Mouse (Mus musculus) liver, embryonic 12.5 days (tissue): ENCODE measurements around the gene Casp7. TPM values are rescaled to one million over a fixed set of nuclear protein-coding genes. Genes with fewer than 3 reads are reported as not detected.
A peak's percentile ranks its signal among the peaks of the same experiment; 100 is the strongest.

ENCODE experiments used
- ATAC-seq: fragments of 200-750 bp; cut with Nextera tagmentation; 2 replicates; pipeline ENCODE4 v1.8.0; 2017; ENCODE audit warnings: moderate number of reproducible peaks, mild to moderate bottlenecking, moderate library complexity
- H3K27ac ChIP-seq: fragments of 300-500 bp; sonication (generic); 2 replicates; pipeline ENCODE4 v1.5.1; 2016; ENCODE audit warnings: mild to moderate bottlenecking
- H3K27me3 ChIP-seq: fragments of 300-500 bp; sonication (generic); replicated peaks from 2 replicates; pipeline ENCODE4 v1.6.1; 2016; ENCODE audit warnings: mild to moderate bottlenecking, moderate library complexity
- H3K36me3 ChIP-seq: fragments of 300-500 bp; sonication (generic); 2 replicates; pipeline ENCODE4 v1.6.1; 2016; ENCODE audit warnings: mild to moderate bottlenecking, moderate library complexity
- H3K4me1 ChIP-seq: fragments of 300-500 bp; sonication (generic); 2 replicates; pipeline ENCODE4 v1.6.1; 2016
- H3K4me2 ChIP-seq: fragments of 300-500 bp; sonication (generic); 2 replicates; pipeline ENCODE4 v1.6.1; 2016; ENCODE audit warnings: mild to moderate bottlenecking, moderate library complexity
- H3K4me3 ChIP-seq: fragments of 300-500 bp; sonication (generic); 2 replicates; pipeline ENCODE4 v1.5.1; 2016; ENCODE audit warnings: mild to moderate bottlenecking, moderate library complexity
- H3K9ac ChIP-seq: fragments of 300-500 bp; sonication (generic); 2 replicates; pipeline ENCODE4 v1.6.1; 2016; ENCODE audit warnings: mild to moderate bottlenecking, moderate library complexity
- H3K9me3 ChIP-seq: fragments of 300-500 bp; sonication (generic); replicated peaks from 2 replicates; pipeline ENCODE4 v1.6.1; 2016; ENCODE audit warnings: mild to moderate bottlenecking, moderate library complexity
- WGBS: fragments of 180-500 bp; shearing (Covaris S2); methylation state at CpG from one replicate; pipeline ENCODE4 v1.1.7; 2016; ENCODE audit not compliant: insufficient replicate concordance; 5-methylcytosine and 5-hydroxymethylcytosine counted together
- polyA plus RNA-seq: library from polyadenylated mRNA; unstranded; fragments of >200 nt; fragmentation: Nextera tagmentation; extraction: Ambion mirVana; gene quantifications from 2 replicates; pipeline ENCODE4 v1.2.1, GENCODE M21; 2016

Casp7 gene
- polyA plus RNA-seq, 1 experiment from 2014 or later, result 17.6 TPM

DNA sequence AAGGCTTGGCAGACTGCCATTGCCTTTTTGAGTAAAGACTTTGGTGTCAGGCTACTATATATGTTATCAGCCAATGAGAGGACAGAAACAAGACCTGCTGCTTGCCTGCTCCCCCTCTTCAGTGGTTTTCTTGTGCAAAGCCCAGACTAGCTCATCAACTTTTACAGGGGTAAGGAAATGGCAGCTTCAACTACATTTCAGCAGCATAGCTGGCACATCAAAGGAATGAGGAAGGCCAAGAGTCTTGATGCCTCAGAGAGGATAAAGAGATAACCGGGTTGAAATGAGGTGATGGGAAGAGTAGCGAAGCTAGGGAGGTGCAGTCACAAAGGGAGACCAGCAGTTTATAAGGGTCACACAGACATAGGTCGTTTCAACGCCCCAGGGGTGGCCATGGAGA is 60.6 kb downstream of the Casp7 start:
- H3K4me3 ChIP-seq, result no peak overlapping the region
- peaks cover 16% of the 10 kb centered on the region for H3K27me3 ChIP-seq
- no peak overlapping the region for H3K9ac ChIP-seq
- H3K4me2 ChIP-seq, result no peak overlapping the region
- ATAC-seq, result no peak
- no peaks in the 10 kb centered on the region for H3K36me3 ChIP-seq
- no peaks in the 10 kb centered on the region for H3K4me1 ChIP-seq
- 54% methylated on average over 4 of the region's 4 CpGs for WGBS
- no peak overlapping the region for H3K27ac ChIP-seq
- H3K9me3 ChIP-seq, result no peaks in the 10 kb centered on the region

DNA sequence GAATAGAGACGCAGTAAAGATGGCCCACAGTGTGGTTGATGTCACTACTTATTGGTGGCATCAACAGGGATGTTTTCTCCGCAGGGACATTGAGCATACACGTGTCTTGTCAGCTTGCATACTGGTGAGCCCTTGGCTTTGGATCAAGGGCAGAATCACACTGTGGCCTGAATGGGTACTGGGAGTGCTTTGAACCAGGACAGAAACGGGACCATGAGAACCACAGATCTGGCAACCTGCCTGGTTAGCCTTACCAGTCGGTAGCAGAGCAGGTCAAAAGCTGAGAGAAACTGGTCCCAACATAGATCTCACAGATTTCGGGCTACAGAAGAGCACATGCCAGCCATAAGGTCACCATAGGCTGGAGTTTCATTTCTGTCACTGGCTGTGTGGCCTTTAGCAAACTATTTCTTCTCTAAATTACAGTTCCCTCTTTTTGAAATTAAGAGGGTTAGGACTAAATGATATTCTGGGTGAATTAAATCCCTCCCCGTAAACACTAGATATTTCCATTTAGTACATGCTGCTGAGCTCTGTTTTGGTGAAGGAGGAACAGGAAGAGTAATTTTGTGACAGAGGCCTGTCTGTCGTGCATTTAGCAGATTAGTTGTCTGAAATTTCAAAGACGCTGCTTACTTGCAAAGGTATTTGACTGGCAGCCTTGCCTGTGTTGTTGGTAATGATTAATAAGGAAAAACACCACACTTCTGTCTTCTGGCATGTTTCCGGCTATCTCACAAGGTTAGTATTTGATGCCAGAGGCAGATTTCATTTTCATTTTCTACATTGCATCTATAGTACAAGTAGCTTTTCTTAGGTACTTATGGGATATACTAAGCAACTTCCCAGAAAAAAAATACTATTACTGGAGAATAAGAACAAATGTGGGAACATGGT is 62.5 kb downstream of the Casp7 start:
- no peaks in the 10 kb centered on the region for H3K4me1 ChIP-seq
- 69% methylated on average over 10 of the region's 10 CpGs for WGBS
- H3K4me3 ChIP-seq, result no peak overlapping the region
- ATAC-seq, result no peak
- H3K27me3 ChIP-seq, result peaks cover 11% of the 10 kb centered on the region
- H3K36me3 ChIP-seq, result no peaks in the 10 kb centered on the region
- H3K4me2 ChIP-seq, result no peak overlapping the region
- H3K9ac ChIP-seq, result no peak overlapping the region
- H3K27ac ChIP-seq, result no peak overlapping the region
- H3K9me3 ChIP-seq, result no peaks in the 10 kb centered on the region

DNA sequence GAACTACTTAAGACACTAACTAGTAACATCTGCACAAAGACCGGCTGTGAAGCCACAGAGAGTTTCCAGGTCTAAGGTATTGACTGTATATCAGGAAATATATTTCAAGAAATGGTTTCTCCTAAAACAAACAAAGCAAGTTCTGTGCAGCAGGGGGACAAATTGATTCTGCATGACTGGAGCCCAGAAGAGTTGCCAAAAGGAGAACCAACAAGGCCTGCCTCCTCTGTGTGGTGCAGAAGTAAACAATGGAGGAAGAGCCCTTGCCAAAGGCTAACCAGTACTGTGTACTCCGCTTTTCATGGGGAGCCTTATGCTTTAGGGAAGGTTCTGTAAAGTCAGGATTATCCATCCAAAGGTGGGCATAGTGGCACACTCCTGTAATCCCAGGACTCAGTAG is 63.3 kb downstream of the Casp7 start:
- ATAC-seq, result no peak

DNA sequence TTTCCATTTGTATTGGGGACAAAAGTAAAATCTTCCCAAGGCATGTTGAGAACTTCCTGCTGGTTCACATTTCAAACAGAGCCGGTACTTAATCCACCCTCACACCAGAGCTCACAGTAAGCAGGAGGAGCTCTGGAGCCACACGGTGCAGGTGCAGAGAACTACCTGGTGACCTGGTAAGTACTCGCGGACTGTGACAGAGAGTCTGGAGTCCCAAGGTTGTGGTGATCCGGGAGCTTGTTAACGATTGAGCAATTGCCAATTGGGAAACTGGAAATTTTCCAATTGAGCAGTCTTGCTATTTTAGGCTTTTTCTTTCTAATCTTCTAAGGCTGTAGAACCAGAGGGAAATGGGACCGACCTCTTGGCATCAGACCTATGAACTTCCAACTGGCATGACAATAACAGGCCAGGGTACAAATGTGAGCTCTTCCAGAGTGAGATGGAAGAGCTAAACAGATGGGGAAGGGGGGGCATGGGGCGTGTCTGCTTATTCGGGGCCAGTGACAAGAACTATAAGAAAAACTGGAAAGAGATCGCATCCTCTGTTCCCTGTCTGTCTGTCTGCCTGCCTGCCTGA is 64.7 kb downstream of the Casp7 start, which contains the start of gene Plekhs1:
TSS of gene Plekhs1 (plus strand) at position 119 of the 580 bp plus-strand sequence.
- no peak within 1 kb of the TSS for H3K4me2 ChIP-seq
- H3K27ac ChIP-seq, result no peak within 1 kb of the TSS
- H3K9ac ChIP-seq, result no peak within 1 kb of the TSS
- no peaks in the 10 kb centered on the region for H3K9me3 ChIP-seq
- WGBS, result 55% methylated on average over 10 of the region's 10 CpGs
- no peaks in the 10 kb centered on the region for H3K36me3 ChIP-seq
- ATAC-seq, result no peak
- H3K4me3 ChIP-seq, result no peak within 1 kb of the TSS
- H3K27me3 ChIP-seq, result no peaks in the 10 kb centered on the region; the same call in 1 of the 2 replicates
- H3K4me1 ChIP-seq, result no peaks in the 10 kb centered on the region

More for the DNA sequence above, 63.3 kb downstream of the Casp7 start:
- H3K9me3 ChIP-seq, result no peaks in the 10 kb centered on the region
- no peak overlapping the region for H3K4me3 ChIP-seq
- no peak overlapping the region for H3K4me2 ChIP-seq
- no peak overlapping the region for H3K27ac ChIP-seq
- H3K36me3 ChIP-seq, result no peaks in the 10 kb centered on the region
- H3K4me1 ChIP-seq, result no peaks in the 10 kb centered on the region
- WGBS, result 74% methylated on average over 2 of the region's 2 CpGs
- no peak overlapping the region for H3K9ac ChIP-seq
- peaks cover 10% of the 10 kb centered on the region for H3K27me3 ChIP-seq

DNA sequence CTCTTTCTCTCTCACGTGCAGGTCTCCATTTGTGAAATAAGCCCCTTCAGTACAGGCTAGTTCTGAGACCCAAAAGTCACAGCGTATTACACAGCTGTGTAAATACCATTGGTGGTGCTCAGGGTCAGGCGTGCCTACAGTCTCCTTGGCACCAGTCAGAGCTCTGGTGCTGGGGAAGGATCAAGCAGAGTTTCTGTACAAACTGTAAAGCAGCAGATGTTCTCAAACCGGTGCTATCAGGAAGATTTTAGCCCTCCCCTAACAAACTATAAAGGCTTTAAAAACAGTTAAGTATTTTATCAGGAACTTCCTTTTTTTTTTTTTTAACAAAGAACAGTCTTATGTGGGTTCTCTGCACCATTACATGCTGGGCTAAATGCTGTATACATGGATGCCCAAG is 65.9 kb downstream of the Casp7 start:
- Histone ChIP-seq H3K27me3 (no peaks in the 10 kb centered on the region), H3K4me1 (no peaks in the 10 kb centered on the region), H3K9me3 (no peaks in the 10 kb centered on the region), H3K36me3 (no peaks in the 10 kb centered on the region), H3K27ac (no peak overlapping the region), H3K4me3 (no peak overlapping the region), H3K4me2 (no peak overlapping the region), H3K9ac (no peak overlapping the region)
- WGBS, result 52% methylated on average over 4 of the region's 4 CpGs
- no peak for ATAC-seq

DNA sequence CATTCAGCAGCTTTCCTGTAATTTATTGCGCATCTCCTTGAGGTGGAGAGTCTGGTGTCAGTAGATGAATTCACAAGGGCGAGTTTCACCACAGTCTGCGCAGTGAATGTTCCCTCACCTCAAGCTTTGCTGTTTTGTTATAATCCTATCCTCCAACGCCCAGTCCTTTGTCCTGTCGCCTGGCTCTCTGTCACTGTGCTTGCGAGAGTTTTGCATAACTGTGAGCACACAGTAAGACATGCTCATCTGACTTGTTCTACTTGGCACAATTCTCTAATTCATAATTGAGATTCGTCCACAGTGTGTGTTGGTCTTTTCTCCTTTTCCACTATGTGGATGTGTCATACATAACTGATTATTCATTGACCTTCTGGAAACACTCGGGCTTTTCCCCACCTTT is 69.6 kb downstream of the Casp7 start:
- Histone ChIP-seq H3K27me3 (peaks cover 9% of the 10 kb centered on the region; the same call in 1 of the 2 replicates), H3K36me3 (no peaks in the 10 kb centered on the region), H3K4me3 (no peak overlapping the region), H3K27ac (no peak overlapping the region), H3K4me1 (no peaks in the 10 kb centered on the region), H3K9ac (no peak overlapping the region), H3K9me3 (no peaks in the 10 kb centered on the region), H3K4me2 (no peak overlapping the region)
- no peak for ATAC-seq
- WGBS, result 67% methylated on average over 8 of the region's 8 CpGs

DNA sequence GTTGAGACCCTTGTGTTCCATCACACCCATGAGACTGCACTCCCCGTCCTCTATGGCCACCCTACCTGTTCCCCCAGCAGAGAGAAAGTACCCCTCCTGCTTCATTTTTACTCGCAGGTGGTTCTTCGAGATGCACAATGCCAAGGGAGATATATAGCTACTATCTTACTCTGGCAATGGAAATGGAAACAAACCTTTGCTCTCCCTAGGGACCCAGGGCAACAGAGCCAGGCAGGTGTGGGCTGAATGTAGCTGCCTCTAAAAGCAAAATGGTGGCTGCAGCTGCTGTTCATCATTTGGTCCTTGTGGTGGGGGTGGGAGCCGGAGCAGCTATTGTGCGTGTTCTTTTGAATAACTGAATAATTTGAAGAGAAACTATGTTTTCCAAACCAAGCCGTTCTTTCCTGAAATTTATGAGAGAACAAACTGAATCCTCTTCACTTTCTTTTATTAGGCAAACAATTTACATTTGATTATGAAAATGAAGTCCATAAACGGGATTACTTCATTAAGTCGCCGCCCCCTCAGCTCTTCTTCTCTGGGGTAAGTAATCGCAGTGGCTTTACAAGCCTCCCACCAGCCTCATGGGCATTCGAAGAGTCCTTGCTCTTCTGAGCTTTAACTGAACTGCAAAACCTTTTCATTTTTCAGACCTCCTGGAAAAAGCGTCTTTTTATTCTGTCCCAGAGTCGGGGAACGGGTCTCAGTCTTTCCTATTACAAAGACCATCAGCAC is 73.5 kb downstream of the Casp7 start:
- Histone ChIP-seq H3K4me3 (no peak overlapping the region), H3K27me3 (peaks cover 24% of the 10 kb centered on the region), H3K4me1 (peaks cover 14% of the 10 kb centered on the region), H3K36me3 (no peaks in the 10 kb centered on the region), H3K9ac (no peak overlapping the region), H3K4me2 (no peak overlapping the region), H3K9me3 (no peaks in the 10 kb centered on the region), H3K27ac (no peak overlapping the region)
- ATAC-seq, result no peak
- 75% methylated on average over 14 of the region's 14 CpGs for WGBS

DNA sequence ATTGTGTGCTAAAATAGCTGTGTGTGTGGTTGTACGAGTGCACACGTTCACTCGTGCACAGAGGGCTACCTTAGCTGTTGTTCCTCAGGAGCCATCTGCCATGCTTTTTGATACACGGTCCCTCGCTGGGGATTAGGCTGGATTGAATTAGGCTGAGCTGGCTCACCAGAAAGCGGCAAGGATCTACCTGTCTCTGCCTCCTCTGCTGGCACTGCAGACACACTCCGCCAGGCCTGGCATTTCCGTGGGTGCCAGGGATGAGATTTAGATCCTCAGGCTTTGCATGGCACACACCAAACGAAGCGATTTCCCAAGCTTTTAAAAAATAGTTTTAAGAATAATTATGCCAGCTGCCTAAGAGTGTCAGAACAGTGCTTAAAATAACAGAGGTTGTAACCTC is 75.0 kb downstream of the Casp7 start:
- Histone ChIP-seq H3K4me1 (peaks cover 15% of the 10 kb centered on the region), H3K27ac (no peak overlapping the region), H3K27me3 (peaks cover 24% of the 10 kb centered on the region), H3K4me3 (no peak overlapping the region), H3K36me3 (no peaks in the 10 kb centered on the region), H3K4me2 (no peak overlapping the region), H3K9ac (no peak overlapping the region), H3K9me3 (no peaks in the 10 kb centered on the region)
- no peak for ATAC-seq
- WGBS, result 78% methylated on average over 10 of the region's 10 CpGs

DNA sequence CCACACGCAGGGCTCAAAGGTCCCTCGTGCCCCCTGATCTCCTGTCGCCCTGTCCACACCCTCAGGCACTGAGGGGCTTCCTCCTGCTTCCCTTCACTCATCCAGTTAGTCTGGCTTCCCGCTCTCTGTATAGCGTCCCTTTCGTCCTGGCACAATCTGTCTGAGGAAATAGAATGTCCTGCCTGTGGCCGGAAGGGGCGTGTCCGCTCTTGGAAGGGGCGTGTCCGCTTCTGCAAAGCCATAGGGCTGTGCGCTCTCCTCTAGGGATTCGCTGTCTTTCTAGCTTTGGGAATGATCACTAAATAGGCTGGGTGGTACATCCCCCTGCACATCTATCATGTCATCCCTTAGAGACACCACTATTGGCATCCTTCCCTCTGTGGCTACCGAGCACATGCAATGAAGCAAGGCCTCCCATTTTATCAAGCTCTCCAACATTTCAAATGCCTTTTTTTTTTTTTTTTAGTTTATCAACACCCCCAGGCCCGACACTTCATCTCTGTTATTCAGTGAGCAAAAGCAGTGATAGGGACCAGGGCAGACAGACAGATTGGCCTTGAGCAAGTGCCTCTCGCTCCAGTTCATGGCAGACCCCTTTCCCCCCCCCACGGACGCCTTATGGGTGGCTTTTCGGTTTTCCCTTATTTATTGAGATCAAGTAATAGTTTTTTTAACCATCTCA is 78.1 kb downstream of the Casp7 start:
- Histone ChIP-seq H3K9me3 (no peaks in the 10 kb centered on the region), H3K27ac (no peak overlapping the region), H3K36me3 (no peaks in the 10 kb centered on the region), H3K4me2 (peak overlapping the region; percentile 56), H3K27me3 (peaks cover 21% of the 10 kb centered on the region), H3K9ac (no peak overlapping the region), H3K4me3 (peak overlapping the region; percentile 23; the same call in 1 of the 2 replicates), H3K4me1 (peaks cover 26% of the 10 kb centered on the region)
- 26% methylated on average over 19 of the region's 19 CpGs for WGBS
- peak; percentile 65 for ATAC-seq

DNA sequence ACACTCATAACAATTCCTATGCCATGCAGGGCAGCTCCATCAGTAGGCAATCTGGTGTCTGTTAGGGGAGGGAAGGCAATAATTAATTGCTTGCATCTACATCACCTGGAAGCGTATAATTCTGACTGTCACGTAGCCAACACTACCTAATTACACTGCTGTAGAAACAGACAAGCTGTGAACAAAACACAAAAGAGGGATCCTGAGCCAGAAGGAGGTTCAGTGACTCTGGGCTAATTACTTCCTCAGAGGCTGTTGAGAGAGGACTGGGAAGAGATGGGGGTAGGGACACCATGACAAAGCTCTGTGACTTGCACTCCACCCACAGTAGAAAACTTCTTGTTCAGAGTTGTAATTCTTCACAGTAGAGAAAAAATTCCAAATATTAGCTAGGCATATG is 79.6 kb downstream of the Casp7 start:
- H3K27me3 ChIP-seq, result peaks cover 15% of the 10 kb centered on the region
- no peak for ATAC-seq
- H3K36me3 ChIP-seq, result no peaks in the 10 kb centered on the region
- WGBS, result 71% methylated on average over 2 of the region's 2 CpGs
- H3K4me2 ChIP-seq, result no peak overlapping the region
- H3K27ac ChIP-seq, result no peak overlapping the region
- H3K9ac ChIP-seq, result no peak overlapping the region
- no peaks in the 10 kb centered on the region for H3K9me3 ChIP-seq
- H3K4me3 ChIP-seq, result no peak overlapping the region
- H3K4me1 ChIP-seq, result peaks cover 26% of the 10 kb centered on the region

DNA sequence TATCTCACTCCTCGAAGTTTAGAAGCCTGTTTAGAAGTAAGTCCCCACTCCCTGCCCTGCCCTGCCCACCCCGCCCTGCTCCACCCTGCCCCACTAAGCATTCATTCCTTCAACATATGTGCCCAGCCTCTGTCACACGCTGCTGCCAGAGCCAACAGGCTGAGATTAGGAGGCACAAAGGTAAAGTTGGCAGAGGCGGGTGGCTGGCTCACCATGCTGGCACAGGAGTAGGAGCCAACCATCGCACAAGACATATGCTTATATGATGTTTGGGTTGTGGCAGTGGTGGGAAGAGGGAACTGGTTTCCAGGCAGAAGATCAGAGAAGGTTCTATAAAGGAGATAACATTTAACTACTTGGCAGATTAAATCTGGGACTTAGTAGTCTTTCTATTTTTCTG is 80.3 kb downstream of the Casp7 start:
- H3K36me3 ChIP-seq, result no peaks in the 10 kb centered on the region
- H3K4me1 ChIP-seq, result peaks cover 26% of the 10 kb centered on the region
- 66% methylated on average over 5 of the region's 5 CpGs for WGBS
- H3K4me2 ChIP-seq, result no peak overlapping the region
- H3K27me3 ChIP-seq, result peaks cover 8% of the 10 kb centered on the region; the same call in 1 of the 2 replicates
- no peaks in the 10 kb centered on the region for H3K9me3 ChIP-seq
- ATAC-seq, result no peak
- no peak overlapping the region for H3K27ac ChIP-seq
- H3K4me3 ChIP-seq, result no peak overlapping the region
- H3K9ac ChIP-seq, result no peak overlapping the region
